Mouse (Mus musculus): ENCODE data around the gene P4ha2.

- no peak for TF ChIP-seq GATA1 (IDR thresholded peaks at IDR 0.05; ENCODE audit: borderline replicate concordance, low read length)
- TF ChIP-seq FLI1 (IDR thresholded peaks at IDR 0.05; ENCODE audit: low read length), result no peak
Observed at GRCm38 (mm10) chr11:54115911-54116310, 16.0 kb downstream of the P4ha2 start.

All from megakaryocyte, embryonic 14.5 days (primary cell).